10 mouse cellular contexts compared by ENCODE assay signal in genomic region chr9:106531833-106532232, GRCm38 (mm10). TPM values are rescaled to one million over a fixed set of nuclear protein-coding genes. Genes with fewer than 3 reads are reported as not detected.
DNase-seq lines count a peak whose midpoint lies in the region; ATAC-seq and TF ChIP-seq lines count a peak whose summit lies in the region.
"Had no signal": no experiment of that assay in that cellular context is flagged by ENCODE, and none has a peak within 500 bp of the region (broad histone marks: within the 10 kb centered on the region; RNA-seq: fewer than 3 reads in every experiment).

No protein-coding gene starts in this region.

- H3K4me2 ChIP-seq in liver, embryonic 12.5 days = no peak overlapping the region
- H3K4me2 ChIP-seq: limb, embryonic 15.5 days had no signal

- H3K27ac ChIP-seq in liver, adult 2 months (replicated peaks; ENCODE audit: insufficient read depth, low read depth, low read length) = no peak overlapping the region
- H3K27ac ChIP-seq in liver, embryonic 12.5 days = no peak overlapping the region
- H3K27ac ChIP-seq in bone marrow, adult 2 months (ENCODE audit: control insufficient read depth, insufficient read depth, low read depth, low read length, poor library complexity) = no peak overlapping the region
- H3K27ac ChIP-seq in olfactory bulb, adult 2 months (ENCODE audit: insufficient read depth, low read depth, low read length) = no peak overlapping the region
- H3K27ac ChIP-seq: limb, embryonic 15.5 days had no signal

- no peak for TF ChIP-seq POLR2A in liver, adult 2 months (IDR thresholded peaks at IDR 0.05; ENCODE audit: extremely low read depth, insufficient read depth, low read length)
- no peak for TF ChIP-seq POLR2A in bone marrow, adult 2 months (IDR thresholded peaks at IDR 0.05; ENCODE audit: borderline replicate concordance, control insufficient read depth, low read depth, low read length)
- TF ChIP-seq POLR2A in olfactory bulb, adult 2 months (IDR thresholded peaks at IDR 0.05; ENCODE audit: insufficient read depth, low read depth, low read length) = no peak

- peak; percentile 92 for TF ChIP-seq CTCF in liver, adult 2 months (IDR thresholded peaks at IDR 0.05; ENCODE audit: low read depth, low read length)
- peak; percentile 81 for TF ChIP-seq CTCF in bone marrow, adult 2 months (IDR thresholded peaks at IDR 0.05; ENCODE audit: control insufficient read depth, insufficient read depth, low read length)
- peak; percentile 91 for TF ChIP-seq CTCF in olfactory bulb, adult 2 months (IDR thresholded peaks at IDR 0.05; ENCODE audit: insufficient read depth, low read depth, low read length)

- WGBS in liver, adult 2 months = 40% methylated on average over 3 of the region's 3 CpGs
- WGBS in liver, embryonic 12.5 days (ENCODE audit: insufficient replicate concordance) = 19% methylated on average over 3 of the region's 3 CpGs
- WGBS in bone marrow, adult 2 months = 12% methylated on average over 3 of the region's 3 CpGs
- 13% methylated on average over 3 of the region's 3 CpGs for WGBS in olfactory bulb, adult 2 months

- no peaks in the 10 kb centered on the region for H3K36me3 ChIP-seq in liver, adult 2 months (ENCODE audit: control insufficient read depth, insufficient read depth, low read length)
- H3K36me3 ChIP-seq in liver, embryonic 12.5 days = no peaks in the 10 kb centered on the region
- H3K36me3 ChIP-seq: limb, embryonic 15.5 days had no signal

- no peaks in the 10 kb centered on the region for H3K27me3 ChIP-seq in liver, adult 2 months (ENCODE audit: control insufficient read depth, insufficient read depth, low read length)
- H3K27me3 ChIP-seq in liver, embryonic 12.5 days (replicated peaks) = no peaks in the 10 kb centered on the region
- H3K27me3 ChIP-seq: limb, embryonic 15.5 days had no signal

- ATAC-seq in cerebellum, adult (ENCODE audit: insufficient number of reproducible peaks, low FRiP score, low TSS enrichment) = no peak
- ATAC-seq in liver, embryonic 12.5 days = no peak

- H3K79me2 ChIP-seq in liver, adult 2 months (ENCODE audit: control insufficient read depth, insufficient read depth, low read length) = no peaks in the 10 kb centered on the region

- no peaks in the 10 kb centered on the region for H3K9me3 ChIP-seq in liver, embryonic 12.5 days (replicated peaks)
- H3K9me3 ChIP-seq: limb, embryonic 15.5 days had no signal

- no peaks in the 10 kb centered on the region for H3K4me1 ChIP-seq in liver, adult 2 months (ENCODE audit: control insufficient read depth, insufficient read depth, low read length)
- no peaks in the 10 kb centered on the region for H3K4me1 ChIP-seq in liver, embryonic 12.5 days
- no peaks in the 10 kb centered on the region for H3K4me1 ChIP-seq in bone marrow, adult 2 months (ENCODE audit: control insufficient read depth, insufficient read depth, low read length)
- H3K4me1 ChIP-seq in olfactory bulb, adult 2 months (ENCODE audit: control insufficient read depth, insufficient read depth, low read length) = no peaks in the 10 kb centered on the region
- H3K4me1 ChIP-seq: limb, embryonic 15.5 days had no signal

- H3K4me3 ChIP-seq in liver, adult 2 months (ENCODE audit: insufficient read depth, low read depth, low read length) = no peak overlapping the region
- H3K4me3 ChIP-seq in liver, embryonic 12.5 days = no peak overlapping the region
- H3K4me3 ChIP-seq in bone marrow, adult 2 months (replicated peaks; ENCODE audit: control insufficient read depth, low read depth, low read length) = no peak overlapping the region
- no peak overlapping the region for H3K4me3 ChIP-seq in olfactory bulb, adult 2 months (ENCODE audit: insufficient read depth, low read depth, low read length)
- H3K4me3 ChIP-seq: limb, embryonic 15.5 days had no signal

- H3K9ac ChIP-seq in liver, adult 2 months (ENCODE audit: low read depth, low read length) = no peak overlapping the region
- H3K9ac ChIP-seq in liver, embryonic 12.5 days = no peak overlapping the region
- H3K9ac ChIP-seq: limb, embryonic 15.5 days had no signal

- DNase-seq in cerebellum, postnatal 14 days = peak; percentile 21 to 26
- DNase-seq in liver, adult 2 months (ENCODE audit: extremely low read depth, low read depth, low spot score) = peak; percentile 35
- peak; percentile 69 for DNase-seq in induced T-regulatory cell, adult 2 months (ENCODE audit: low read depth)
- DNase-seq in urinary bladder, postnatal 4 days (ENCODE audit: low spot score in 2 of 2) = no peak

RNA-seq across cellular contexts. Expression of gene Iqcf5, which starts 17.5 kb away (rescaled TPM):
- not detected in 2 replicates for total RNA-seq in liver, adult 2 months (2014; rRNA removed)
- not detected in 2 replicates for polyA plus RNA-seq in liver, adult 2 months (2012; rRNA removed)
- polyA plus RNA-seq in liver, embryonic 12.5 days (2016; fragmentation: Nextera tagmentation; extraction: Ambion mirVana) = 0.44 TPM in 1 of 2 replicates, not detected in the other
- polyA plus RNA-seq in bone marrow, adult 2 months (2011; ENCODE audit: insufficient read depth, insufficient read length, low replicate concordance, missing spikeins) = not detected in 2 replicates
- polyA plus RNA-seq in olfactory bulb, adult 2 months (2012; ENCODE audit: insufficient read depth, insufficient read length, low replicate concordance, missing spikeins) = not detected in 2 replicates
- total RNA-seq: adrenal gland, postnatal 36 days had no signal
- polyA plus RNA-seq: limb, embryonic 15.5 days had no signal

RNA-seq across cellular contexts. Expression of gene Iqcf3, which starts 29.6 kb away (rescaled TPM):
- not detected in 2 replicates for total RNA-seq in liver, adult 2 months (2014; rRNA removed)
- polyA plus RNA-seq in liver, adult 2 months (2012; rRNA removed) = not detected in 2 replicates
- polyA plus RNA-seq in liver, embryonic 12.5 days (2016; fragmentation: Nextera tagmentation; extraction: Ambion mirVana) = not detected in 2 replicates
- polyA plus RNA-seq in bone marrow, adult 2 months (2011; ENCODE audit: insufficient read depth, insufficient read length, low replicate concordance, missing spikeins) = not detected in 2 replicates
- polyA plus RNA-seq in olfactory bulb, adult 2 months (2012; ENCODE audit: insufficient read depth, insufficient read length, low replicate concordance, missing spikeins) = not detected in 2 replicates
- total RNA-seq: adrenal gland, postnatal 36 days had no signal
- polyA plus RNA-seq: limb, embryonic 15.5 days had no signal

RNA-seq across cellular contexts. Expression of gene Iqcf1, which starts 32.1 kb away (rescaled TPM):
- total RNA-seq in liver, adult 2 months (2014; rRNA removed) = not detected in 2 replicates
- polyA plus RNA-seq in liver, adult 2 months (2012; rRNA removed) = not detected in 2 replicates
- not detected in 2 replicates for polyA plus RNA-seq in liver, embryonic 12.5 days (2016; fragmentation: Nextera tagmentation; extraction: Ambion mirVana)
- not detected in 2 replicates for polyA plus RNA-seq in bone marrow, adult 2 months (2011; ENCODE audit: insufficient read depth, insufficient read length, low replicate concordance, missing spikeins)
- not detected in 2 replicates for polyA plus RNA-seq in olfactory bulb, adult 2 months (2012; ENCODE audit: insufficient read depth, insufficient read length, low replicate concordance, missing spikeins)
- total RNA-seq: adrenal gland, postnatal 36 days had no signal
- polyA plus RNA-seq: limb, embryonic 15.5 days had no signal

RNA-seq across cellular contexts. Expression of gene Iqcf4, which starts 39.0 kb away (rescaled TPM):
- total RNA-seq in liver, adult 2 months (2014; rRNA removed) = not detected in 2 replicates
- polyA plus RNA-seq in liver, adult 2 months (2012; rRNA removed) = not detected in 2 replicates
- not detected in 2 replicates for polyA plus RNA-seq in liver, embryonic 12.5 days (2016; fragmentation: Nextera tagmentation; extraction: Ambion mirVana)
- not detected in 2 replicates for polyA plus RNA-seq in bone marrow, adult 2 months (2011; ENCODE audit: insufficient read depth, insufficient read length, low replicate concordance, missing spikeins)
- polyA plus RNA-seq in olfactory bulb, adult 2 months (2012; ENCODE audit: insufficient read depth, insufficient read length, low replicate concordance, missing spikeins) = not detected in 2 replicates
- total RNA-seq: adrenal gland, postnatal 36 days had no signal
- polyA plus RNA-seq: limb, embryonic 15.5 days had no signal

RNA-seq across cellular contexts. Expression of gene Parp3, which starts 55.1 kb away (rescaled TPM):
- total RNA-seq in liver, adult 2 months (2014; rRNA removed) = 14.0 and 19.4 TPM in 2 replicates
- 23.0 and 23.3 TPM in 2 replicates for polyA plus RNA-seq in liver, adult 2 months (2012; rRNA removed)
- 1.5 and 1.7 TPM in 2 replicates for polyA plus RNA-seq in liver, embryonic 12.5 days (2016; fragmentation: Nextera tagmentation; extraction: Ambion mirVana)
- polyA plus RNA-seq in bone marrow, adult 2 months (2011; ENCODE audit: insufficient read depth, insufficient read length, low replicate concordance, missing spikeins) = 8.8 and 33.8 TPM in 2 replicates
- polyA plus RNA-seq in olfactory bulb, adult 2 months (2012; ENCODE audit: insufficient read depth, insufficient read length, low replicate concordance, missing spikeins) = not detected in 2 replicates

Comparison
In these comparisons a context has a peak if more than half of its experiments do, and no peak if none do; other contexts are left out.
1. DNase-seq: peak in cerebellum, postnatal 14 days (2 of 2), liver, adult 2 months (single experiment) and induced T-regulatory cell, adult 2 months (single experiment); none in urinary bladder, postnatal 4 days (0 of 2).
2. Peak in every context shown above with its lines, with median percentiles within 50 percentile points of each other: CTCF ChIP-seq.